ENCODE assay signal across 8 mouse cellular contexts in the genomic region with DNA sequence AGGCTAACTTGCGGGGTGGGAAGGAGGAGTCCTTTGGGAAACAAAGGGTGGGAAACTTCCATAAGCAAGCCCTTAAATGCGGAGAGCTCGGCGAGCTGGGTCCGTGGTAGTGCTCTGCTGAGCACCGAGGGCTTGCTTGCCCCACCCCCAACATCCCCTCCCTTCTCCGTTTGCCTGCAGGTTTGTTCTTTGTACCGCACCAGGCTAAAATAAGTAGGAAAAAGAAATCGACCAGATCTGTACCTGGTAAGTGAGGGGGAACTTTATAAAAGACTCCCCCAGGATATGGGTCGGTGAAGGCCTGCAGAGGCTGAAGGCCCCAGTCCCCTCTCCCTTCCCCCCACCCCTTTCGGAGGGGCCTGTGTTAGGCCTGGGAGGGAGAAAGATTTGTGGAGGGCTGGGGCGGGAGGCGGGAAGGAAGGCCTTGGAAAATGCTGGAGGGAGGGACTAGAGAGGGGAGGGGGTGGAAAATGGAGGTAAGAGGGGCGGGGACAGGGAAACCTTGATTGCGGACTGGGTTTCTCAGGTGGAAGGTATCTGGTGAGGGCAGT. TPM values are rescaled to one million over a fixed set of nuclear protein-coding genes. Genes with fewer than 3 reads are reported as not detected.
DNase-seq lines count a peak whose midpoint lies in the region; ATAC-seq and TF ChIP-seq lines count a peak whose summit lies in the region.
"Had no signal": no experiment of that assay in that cellular context is flagged by ENCODE, and none has a peak within 500 bp of the region (broad histone marks: within the 10 kb centered on the region; RNA-seq: fewer than 3 reads in every experiment).

No protein-coding gene starts in this region.

- H3K27me3 ChIP-seq in C2C12 (ENCODE audit: control insufficient read depth, insufficient read depth, insufficient read length) (no peaks in the 10 kb centered on the region), MEL (ENCODE audit: control insufficient read depth in 1 of 2, insufficient read depth in 2 of 2, low read length in 2 of 2) (no peaks in the 10 kb centered on the region; a peak in 1 of 4 replicates)
- no peaks in the 10 kb centered on the region for H3K27me3 ChIP-seq in heart, embryonic 15.5 days
- H3K27me3 ChIP-seq in stomach, embryonic 16.5 days (ENCODE audit: control insufficient read depth, insufficient read depth, low read length) = no peaks in the 10 kb centered on the region

- peak; percentile 28 for DNase-seq in MEL (ENCODE audit: low read depth, low spot score)
- peak; percentile 54 for DNase-seq in embryo, embryonic 10.5 days (ENCODE audit: low spot score)
- DNase-seq in kidney, postnatal 14 days = peak; percentile 40

- peaks cover 4% of the 10 kb centered on the region for H3K79me3 ChIP-seq in C2C12 (ENCODE audit: low read depth)

- H3K27ac ChIP-seq in MEL (ENCODE audit: control insufficient read depth, low read depth, low read length) = 0 out of 2 replicates have a peak overlapping the region, but pooled peaks have one; percentile 35
- H3K27ac ChIP-seq in heart, embryonic 15.5 days = peak overlapping the region; percentile 87
- H3K27ac ChIP-seq in macrophage = peak overlapping the region; percentile 65
- H3K27ac ChIP-seq in stomach, embryonic 16.5 days (ENCODE audit: low read length) = peak overlapping the region; percentile 84

- peak overlapping the region; percentile 52 for H3K4me3 ChIP-seq in C2C12 (ENCODE audit: insufficient read depth, poor library complexity, severe bottlenecking)
- H3K4me3 ChIP-seq in MEL (ENCODE audit: control insufficient read depth in 1 of 2, insufficient read depth in 1 of 2, low read depth in 2 of 2, low read length in 2 of 2) = peak overlapping the region; percentile 89 to 91
- peak overlapping the region; percentile 64 for H3K4me3 ChIP-seq in heart, embryonic 15.5 days
- H3K4me3 ChIP-seq in macrophage (ENCODE audit: inconsistent target) = peak overlapping the region; percentile 70
- H3K4me3 ChIP-seq in stomach, embryonic 16.5 days (replicated peaks; ENCODE audit: low read length) = peak overlapping the region; percentile 64

- H3K36me3 ChIP-seq in C2C12 (ENCODE audit: control insufficient read depth, insufficient read depth) (no peaks in the 10 kb centered on the region), MEL (ENCODE audit: control insufficient read depth in 1 of 2, insufficient read depth in 2 of 2, low read length in 2 of 2) (peaks cover 0 to 2% of the 10 kb centered on the region in 2 experiments; a peak in 1 of 4 replicates), macrophage (ENCODE audit: inconsistent target) (no peaks in the 10 kb centered on the region)
- H3K36me3 ChIP-seq in heart, embryonic 15.5 days = no peaks in the 10 kb centered on the region; the same call in 1 of the 2 replicates
- H3K36me3 ChIP-seq in stomach, embryonic 16.5 days (ENCODE audit: control insufficient read depth, insufficient read depth, low read length) = no peaks in the 10 kb centered on the region

- peak overlapping the region; percentile 54 for H3K4me2 ChIP-seq in heart, embryonic 15.5 days
- peak overlapping the region; percentile 47 for H3K4me2 ChIP-seq in stomach, embryonic 16.5 days (ENCODE audit: low read depth, low read length)

- 17% methylated on average over 13 of the region's 15 CpGs for WGBS in heart, embryonic 15.5 days
- 30% methylated on average over 15 of the region's 15 CpGs for WGBS in macrophage (ENCODE audit: missing documents)
- 13% methylated on average over 15 of the region's 15 CpGs for WGBS in stomach, embryonic 16.5 days

- TF ChIP-seq CTCF in C2C12 (IDR thresholded peaks at IDR 0.05; ENCODE audit: control insufficient read depth, insufficient read depth, insufficient read length) = no peak
- no peak for TF ChIP-seq CTCF in MEL (IDR thresholded peaks at IDR 0.05 in 2 of 3, conservative IDR thresholded peaks at IDR 0.05 in 1 of 3; ENCODE audit: control insufficient read depth in 1 of 3, insufficient read depth in 1 of 3, low read depth in 2 of 3, low read length in 3 of 3, poor library complexity in 1 of 3, severe bottlenecking in 1 of 3)

- H3K4me1 ChIP-seq in MEL (ENCODE audit: control insufficient read depth in 1 of 2, insufficient read depth in 2 of 2, low read length in 2 of 2) = peaks cover 0 to 5% of the 10 kb centered on the region in 2 experiments; a peak in 2 of 4 replicates
- H3K4me1 ChIP-seq in heart, embryonic 15.5 days (replicated peaks) = no peaks in the 10 kb centered on the region
- 0 out of 2 replicates have a peak, but pooled peaks cover 4% of the 10 kb centered on the region for H3K4me1 ChIP-seq in stomach, embryonic 16.5 days (ENCODE audit: control insufficient read depth, insufficient read depth, low read length)

- ATAC-seq in heart, embryonic 15.5 days (replicated peaks; ENCODE audit: insufficient number of reproducible peaks, insufficient read depth, low FRiP score, low read depth) = peak; percentile 60
- peak; percentile 76 for ATAC-seq in stomach, embryonic 16.5 days (ENCODE audit: insufficient read depth, low FRiP score)

- peak overlapping the region; percentile 84 for H3K9ac ChIP-seq in MEL (ENCODE audit: control insufficient read depth, low read depth, low read length, poor library complexity, severe bottlenecking)
- H3K9ac ChIP-seq in heart, embryonic 15.5 days = peak overlapping the region; percentile 69
- H3K9ac ChIP-seq in stomach, embryonic 16.5 days (ENCODE audit: low read length) = peak overlapping the region; percentile 80

- TF ChIP-seq EP300 in MEL (IDR thresholded peaks at IDR 0.05; ENCODE audit: low read depth in 1 of 2, low read length in 2 of 2) = no peak

- H3ac ChIP-seq in C2C12 (ENCODE audit: control insufficient read depth, insufficient read length, low read depth) = peak overlapping the region; percentile 48

- TF ChIP-seq POLR2A in MEL (IDR thresholded peaks at IDR 0.05; ENCODE audit: control insufficient read depth in 1 of 2, insufficient read depth in 1 of 2, low read depth in 1 of 2, low read length in 2 of 2, poor library complexity in 1 of 2) = no peak

- no peaks in the 10 kb centered on the region for H3K9me3 ChIP-seq in MEL (replicated peaks; ENCODE audit: insufficient read depth, low read length)
- no peaks in the 10 kb centered on the region for H3K9me3 ChIP-seq in heart, embryonic 15.5 days (replicated peaks)
- no peaks in the 10 kb centered on the region for H3K9me3 ChIP-seq in stomach, embryonic 16.5 days (replicated peaks; ENCODE audit: control insufficient read depth, low read length)

- H3K79me2 ChIP-seq in C2C12 (ENCODE audit: control insufficient read depth, insufficient read depth) (peaks cover 9% of the 10 kb centered on the region), MEL (ENCODE audit: control insufficient read depth, insufficient read depth, low read length, poor library complexity) (peaks cover 10% of the 10 kb centered on the region), macrophage (ENCODE audit: inconsistent target) (peaks cover 6% of the 10 kb centered on the region; the same call in 1 of the 2 replicates)

- no peak for TF ChIP-seq RAD21 in MEL (IDR thresholded peaks at IDR 0.05; ENCODE audit: low read depth, low read length)

RNA-seq across cellular contexts. Expression of a gene that starts 0.7 kb away (rescaled TPM):
- polyA plus RNA-seq in C2C12 (2012; fragmentation: generic; extraction: Trizol) (93.5 TPM), MEL (2012; ENCODE audit: insufficient read depth in 1 of 2, insufficient read length in 2 of 2, low read depth in 1 of 2, low replicate concordance in 2 of 2, missing spikeins in 1 of 2) (100 to 1,000 TPM in 1 of 2 experiments, not detected in 1; 113 TPM), macrophage (2018) (170 to 738 TPM (median 419 TPM) in 3 replicates)
- total RNA-seq in MEL (2012; rRNA removed) = 68.1 and 75.2 TPM in 2 replicates
- polyA plus RNA-seq in heart, embryonic 15.5 days (2015; fragmentation: Nextera tagmentation; extraction: Ambion mirVana) = 377 and 423 TPM in 2 replicates
- 10 to 100 TPM in 11 of 26 experiments, 1 to 10 TPM in 15; 4.1 to 49.0 (median 8.8) TPM for total RNA-seq in macrophage (2018; cell fraction: chromatin; rRNA removed)
- total RNA-seq in macrophage (2018; cell fraction: cytosol; rRNA removed) = 100 to 1,000 TPM in 13 of 26 experiments, 10 to 100 TPM in 13; 52.5 to 616 (median 207) TPM
- total RNA-seq in macrophage (2018; cell fraction: nucleus; rRNA removed) = 100 to 1,000 TPM in 6 of 26 experiments, 10 to 100 TPM in 20; 21.0 to 163 (median 42.9) TPM
- 495 and 546 TPM in 2 replicates for polyA plus RNA-seq in stomach, embryonic 16.5 days (2015; fragmentation: Nextera tagmentation; extraction: Ambion mirVana)

RNA-seq across cellular contexts. Expression of a gene that starts 24.5 kb away (rescaled TPM):
- polyA plus RNA-seq in C2C12 (2012; fragmentation: generic; extraction: Trizol) = 242 TPM
- total RNA-seq in MEL (2012; rRNA removed) = 153 and 164 TPM in 2 replicates
- polyA plus RNA-seq in MEL (2012; ENCODE audit: insufficient read depth in 1 of 2, insufficient read length in 2 of 2, low read depth in 1 of 2, low replicate concordance in 2 of 2, missing spikeins in 1 of 2) = 100 to 1,000 TPM in 1 of 2 experiments, not detected in 1; 326 TPM
- polyA plus RNA-seq in heart, embryonic 15.5 days (2015; fragmentation: Nextera tagmentation; extraction: Ambion mirVana) = 396 and 413 TPM in 2 replicates
- total RNA-seq in macrophage (2018; cell fraction: chromatin; rRNA removed) = 10 to 100 TPM in 1 of 26 experiments, 1 to 10 TPM in 17, not detected in 8; 1.1 to 15.8 (median 3.1) TPM
- total RNA-seq in macrophage (2018; cell fraction: cytosol; rRNA removed) = 100 to 1,000 TPM in 3 of 26 experiments, 10 to 100 TPM in 23; 14.6 to 144 (median 47.8) TPM
- total RNA-seq in macrophage (2018; cell fraction: nucleus; rRNA removed) = 10 to 100 TPM in 12 of 26 experiments, 1 to 10 TPM in 14; 3.0 to 28.5 (median 8.7) TPM
- 47.3 to 157 TPM (median 72.5 TPM) in 3 replicates for polyA plus RNA-seq in macrophage (2018)
- 306 and 333 TPM in 2 replicates for polyA plus RNA-seq in stomach, embryonic 16.5 days (2015; fragmentation: Nextera tagmentation; extraction: Ambion mirVana)

RNA-seq across cellular contexts. Expression of a gene that starts 30.3 kb away (rescaled TPM):
- not detected for polyA plus RNA-seq in C2C12 (2012; fragmentation: generic; extraction: Trizol)
- 0.27 and 0.49 TPM in 2 replicates for total RNA-seq in MEL (2012; rRNA removed)
- under 1 TPM in 1 of 2 experiments, not detected in 1; 0.86 TPM for polyA plus RNA-seq in MEL (2012; ENCODE audit: insufficient read depth in 1 of 2, insufficient read length in 2 of 2, low read depth in 1 of 2, low replicate concordance in 2 of 2, missing spikeins in 1 of 2)
- polyA plus RNA-seq in heart, embryonic 15.5 days (2015; fragmentation: Nextera tagmentation; extraction: Ambion mirVana) = 189 and 225 TPM in 2 replicates
- total RNA-seq in macrophage (2018; cell fraction: chromatin; rRNA removed) = not detected
- 1 to 10 TPM in 13 of 26 experiments, not detected in 13; 3.0 to 6.2 (median 4.3) TPM for total RNA-seq in macrophage (2018; cell fraction: cytosol; rRNA removed)
- total RNA-seq in macrophage (2018; cell fraction: nucleus; rRNA removed) = 1 to 10 TPM in 3 of 26 experiments, under 1 TPM in 3, not detected in 20; 0.84 to 2.8 (median 0.97) TPM
- 1.1 to 18.3 TPM (median 3.6 TPM) in 3 replicates for polyA plus RNA-seq in macrophage (2018)
- 54.8 and 84.5 TPM in 2 replicates for polyA plus RNA-seq in stomach, embryonic 16.5 days (2015; fragmentation: Nextera tagmentation; extraction: Ambion mirVana)

RNA-seq across cellular contexts. Expression of a gene that starts 31.0 kb away (rescaled TPM):
- polyA plus RNA-seq in C2C12 (2012; fragmentation: generic; extraction: Trizol) = not detected
- not detected in 2 replicates for total RNA-seq in MEL (2012; rRNA removed)
- polyA plus RNA-seq in MEL (2012; ENCODE audit: insufficient read depth in 1 of 2, insufficient read length in 2 of 2, low read depth in 1 of 2, low replicate concordance in 2 of 2, missing spikeins in 1 of 2) = 1 to 10 TPM in 1 of 2 experiments, not detected in 1; 1.0 TPM
- 12.0 and 20.2 TPM in 2 replicates for polyA plus RNA-seq in heart, embryonic 15.5 days (2015; fragmentation: Nextera tagmentation; extraction: Ambion mirVana)
- not detected for total RNA-seq in macrophage (2018; cell fraction: chromatin; rRNA removed)
- under 1 TPM in 4 of 26 experiments, not detected in 22; 0.17 to 0.21 (median 0.19) TPM for total RNA-seq in macrophage (2018; cell fraction: cytosol; rRNA removed)
- not detected for total RNA-seq in macrophage (2018; cell fraction: nucleus; rRNA removed)
- polyA plus RNA-seq in macrophage (2018) = 0.90 TPM in 1 of 3 replicates, not detected in the others
- polyA plus RNA-seq in stomach, embryonic 16.5 days (2015; fragmentation: Nextera tagmentation; extraction: Ambion mirVana) = 2.9 and 94.6 TPM in 2 replicates
- polyA plus RNA-seq: large intestine, adult 2 months had no signal

RNA-seq across cellular contexts. Expression of a gene that starts 41.9 kb away (rescaled TPM):
- polyA plus RNA-seq in C2C12 (2012; fragmentation: generic; extraction: Trizol) = 0.05 TPM
- total RNA-seq in MEL (2012; rRNA removed) = not detected in 2 replicates
- not detected for polyA plus RNA-seq in MEL (2012; ENCODE audit: insufficient read depth in 1 of 2, insufficient read length in 2 of 2, low read depth in 1 of 2, low replicate concordance in 2 of 2, missing spikeins in 1 of 2)
- polyA plus RNA-seq in heart, embryonic 15.5 days (2015; fragmentation: Nextera tagmentation; extraction: Ambion mirVana) = 14.3 and 20.2 TPM in 2 replicates
- total RNA-seq in macrophage (2018; cell fraction: chromatin; rRNA removed) = 1 to 10 TPM in 1 of 26 experiments, not detected in 25; 3.8 TPM
- under 1 TPM in 8 of 26 experiments, not detected in 18; 0.14 to 0.58 (median 0.26) TPM for total RNA-seq in macrophage (2018; cell fraction: cytosol; rRNA removed)
- not detected for total RNA-seq in macrophage (2018; cell fraction: nucleus; rRNA removed)
- 0.46 to 0.86 TPM in 2 of 3 replicates, not detected in the other for polyA plus RNA-seq in macrophage (2018)
- 4.7 and 7.0 TPM in 2 replicates for polyA plus RNA-seq in stomach, embryonic 16.5 days (2015; fragmentation: Nextera tagmentation; extraction: Ambion mirVana)

Comparison
In these comparisons a context has a peak if more than half of its experiments do, and no peak if none do; other contexts are left out.
1. Peak in every context shown above with its lines: DNase-seq, ATAC-seq, H3K4me3 ChIP-seq and H3K27ac ChIP-seq.
2. H3K27ac ChIP-seq: peak in every context shown above with its lines; median percentile 87 in heart, embryonic 15.5 days; 84 in stomach, embryonic 16.5 days; 65 in macrophage; 35 in MEL.